Mouse (Mus musculus) kidney, adult 11 months (tissue): ENCODE data around the gene Btbd2.
"Not testable (repeated sequence)": the region's sequence is repeated elsewhere in the genome, so short reads cannot be mapped to it uniquely, and the experiment has no call there.

ENCODE experiments used
- DNase-seq: peaks from one replicate; pipeline ENCODE4 v3.0.0; 2022

Btbd2 gene

GRCm38 (mm10) chr10:80627685-80628084, 29.2 kb downstream of the Btbd2 start:
- DNase-seq: no peak

GRCm38 (mm10) chr10:80625764-80626163, 31.1 kb downstream of the Btbd2 start:
- no peak for DNase-seq

GRCm38 (mm10) chr10:80623457-80624191, 33.2 kb downstream of the Btbd2 start:
- DNase-seq: peak; percentile 66

GRCm38 (mm10) chr10:80622661-80623456, 34.0 kb downstream of the Btbd2 start, which contains the start of gene Csnk1g2:
Gene Csnk1g2, plus strand, starts transcription at chr10:80622838.
- DNase-seq: peak; percentile 64

GRCm38 (mm10) chr10:80621940-80622660, 34.8 kb downstream of the Btbd2 start:
- peak; percentile 100 for DNase-seq

GRCm38 (mm10) chr10:80621690-80621939, 35.3 kb downstream of the Btbd2 start:
- DNase-seq: no peak

- DNase-seq: peak; percentile 44
Observed at GRCm38 (mm10) chr10:80620796-80621689, 35.8 kb downstream of the Btbd2 start.

- DNase-seq: no peak
Observed at GRCm38 (mm10) chr10:80620365-80620764, 36.5 kb downstream of the Btbd2 start.

- DNase-seq: no peak
Observed at GRCm38 (mm10) chr10:80619465-80620244, 37.2 kb downstream of the Btbd2 start.

- peak; percentile 66 for DNase-seq
Observed at GRCm38 (mm10) chr10:80618181-80618580, 38.7 kb downstream of the Btbd2 start.

GRCm38 (mm10) chr10:80614351-80614750, 42.5 kb downstream of the Btbd2 start:
- DNase-seq: peak; percentile 49

- DNase-seq: no peak
Observed at GRCm38 (mm10) chr10:80613821-80614220, 43.0 kb downstream of the Btbd2 start.

- no peak for DNase-seq
Observed at GRCm38 (mm10) chr10:80611905-80612304, 45.0 kb downstream of the Btbd2 start.

GRCm38 (mm10) chr10:80611024-80611423, 45.8 kb downstream of the Btbd2 start:
- no peak for DNase-seq

GRCm38 (mm10) chr10:80610116-80610785, 46.6 kb downstream of the Btbd2 start:
- DNase-seq: no peak

- DNase-seq: no peak
Observed at GRCm38 (mm10) chr10:80609269-80609924, 47.5 kb downstream of the Btbd2 start.

GRCm38 (mm10) chr10:80608435-80608834, 48.4 kb downstream of the Btbd2 start:
- DNase-seq: no peak

- no peak for DNase-seq
Observed at GRCm38 (mm10) chr10:80606737-80607350, 50.0 kb downstream of the Btbd2 start.

GRCm38 (mm10) chr10:80606306-80606705, 50.6 kb downstream of the Btbd2 start:
- no peak for DNase-seq

- DNase-seq: not testable (repeated sequence)
Observed at GRCm38 (mm10) chr10:80605721-80606120, 51.1 kb downstream of the Btbd2 start, which contains the start of gene Gm49322. Gene Gm49322, plus strand, starts transcription at chr10:80606021.
